Mouse (Mus musculus): ENCODE measurements at regions not wholly inside any gene's neighbourhood (a gene's known extent, or its start where the extent isn't known, plus 50 kb on each side); places are given as distances from the start of the nearest gene placed in this dataset.
A peak's percentile ranks its signal among the peaks of the same experiment; 100 is the strongest.

DNA sequence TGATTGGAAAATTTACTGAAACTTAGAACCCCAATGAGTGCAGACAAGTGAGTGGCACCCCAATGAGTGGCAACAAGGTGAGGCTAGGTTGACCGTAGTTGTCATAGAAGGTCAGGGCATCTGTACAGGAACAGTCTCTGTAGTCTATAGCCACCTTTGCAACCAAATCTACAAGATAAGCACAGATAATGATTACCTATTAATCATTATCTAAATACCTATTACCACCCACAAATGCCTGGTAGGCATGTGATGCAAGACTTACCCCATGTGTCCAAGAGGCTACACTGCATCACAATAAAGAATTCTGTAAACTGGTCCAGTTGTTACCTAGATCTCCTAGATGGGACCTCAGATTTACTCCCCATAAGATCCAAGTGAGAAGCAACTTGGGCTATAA lies 778.7 kb downstream of the Cntnap5b start:
- DNase-seq (ENCODE audit: low spot score) = no peak

DNA sequence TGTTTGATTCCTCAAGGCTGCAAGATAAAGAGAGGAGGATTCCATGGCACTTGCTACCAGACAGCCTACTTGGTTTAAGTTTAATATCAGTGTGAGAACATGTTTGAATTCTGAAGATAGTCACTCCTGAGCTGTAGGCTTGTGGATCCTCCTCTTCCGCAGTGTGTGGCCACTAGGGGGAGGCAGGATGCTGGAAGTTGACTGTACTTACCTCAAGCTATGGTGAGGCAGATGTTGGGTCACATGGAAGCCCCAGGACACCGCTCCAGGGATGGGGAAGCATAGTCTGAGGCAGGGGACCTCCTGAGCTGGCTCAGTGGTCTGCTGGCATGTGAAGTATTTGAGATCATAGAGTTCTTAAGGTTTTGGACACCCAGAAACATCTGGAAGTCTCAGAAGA lies 784.4 kb downstream of the Cntnap5b start:
- DNase-seq (ENCODE audit: low spot score) = peak; percentile 49
